Mouse (Mus musculus) T-helper 1 cell (primary cell): ENCODE data around the gene Ezh1.

Source experiments
- in situ Hi-C: fragments of 300-600 bp; cut with MboI, MseI; formaldehyde crosslinking; loops from one replicate; pipeline ENCODE4 v1.15.1; 2025; ENCODE audit warnings: high pct_unique_total_duplicates

The Ezh1 gene

GRCm38 (mm10) chr11:101182771-101183517 lies 43.3 kb downstream of the Ezh1 start:
- in situ Hi-C loops, result no loop called here

GRCm38 (mm10) chr11:101181961-101182360 lies 44.3 kb downstream of the Ezh1 start:
- in situ Hi-C loops, result no loop called here

- in situ Hi-C loops, result no loop called here
Measured at GRCm38 (mm10) chr11:101180846-101181740, 45.2 kb downstream of the Ezh1 start.

GRCm38 (mm10) chr11:101180261-101180660 lies 46.0 kb downstream of the Ezh1 start:
- in situ Hi-C loops, result no loop called here

GRCm38 (mm10) chr11:101179306-101179705 lies 47.0 kb downstream of the Ezh1 start:
- in situ Hi-C loops, result no loop called here

GRCm38 (mm10) chr11:101178061-101179058 lies 47.9 kb downstream of the Ezh1 start:
- in situ Hi-C loops, result no loop called here

- in situ Hi-C loops, result no loop called here
Measured at GRCm38 (mm10) chr11:101176933-101177773, 49.1 kb downstream of the Ezh1 start.

- in situ Hi-C loops, result no loop called here
Measured at GRCm38 (mm10) chr11:101176117-101176691, 50.1 kb downstream of the Ezh1 start.

- in situ Hi-C loops, result no loop called here
Measured at GRCm38 (mm10) chr11:101175636-101176116, 50.6 kb downstream of the Ezh1 start.

GRCm38 (mm10) chr11:101174851-101175628 lies 51.2 kb downstream of the Ezh1 start, which contains the start of gene Ccr10:
Gene Ccr10, minus strand, starts transcription at chr11:101175443.
- in situ Hi-C loops, result loop anchor here (5.0 kb wide), 1 partner anchor 93 kb away; the partner anchor contains the start of gene Coasy

GRCm38 (mm10) chr11:101174389-101174745 lies 51.9 kb downstream of the Ezh1 start:
- in situ Hi-C loops, result loop anchor here (5.0 kb wide), 1 partner anchor 92 kb away; the partner anchor contains the start of gene Coasy

GRCm38 (mm10) chr11:101173631-101174388 lies 52.5 kb downstream of the Ezh1 start:
- in situ Hi-C loops, result loop anchor here (5.0 kb wide), 1 partner anchor 92 kb away; the partner anchor contains the start of gene Coasy

- in situ Hi-C loops, result loop anchor here (5.0 kb wide), 1 partner anchor 91 kb away; the partner anchor contains the start of gene Coasy
Measured at GRCm38 (mm10) chr11:101173112-101173511, 53.2 kb downstream of the Ezh1 start.

- in situ Hi-C loops, result loop anchor here (5.0 kb wide), 1 partner anchor 90 kb away; the partner anchor contains the start of gene Coasy
Measured at GRCm38 (mm10) chr11:101172434-101172815, 53.8 kb downstream of the Ezh1 start.

GRCm38 (mm10) chr11:101171721-101172433 lies 54.4 kb downstream of the Ezh1 start:
- in situ Hi-C loops, result loop anchor here (5.0 kb wide), 1 partner anchor 90 kb away; the partner anchor contains the start of gene Coasy

GRCm38 (mm10) chr11:101170811-101171610 lies 55.3 kb downstream of the Ezh1 start, which contains the start of gene Plekhh3:
Gene Plekhh3, minus strand, starts transcription at chr11:101171351.
- in situ Hi-C loops, result loop anchor here (5.0 kb wide), 1 partner anchor 89 kb away; the partner anchor contains the start of gene Coasy
